Mouse (Mus musculus): ENCODE data around the gene Col26a1. TPM values are rescaled to one million over a fixed set of nuclear protein-coding genes. Genes with fewer than 3 reads are reported as not detected.

Gene Col26a1
- under 1 TPM in 1 of 2 experiments, not detected in 1; 0.34 TPM for polyA plus RNA-seq (2017; shearing (Covaris generic))

DNA sequence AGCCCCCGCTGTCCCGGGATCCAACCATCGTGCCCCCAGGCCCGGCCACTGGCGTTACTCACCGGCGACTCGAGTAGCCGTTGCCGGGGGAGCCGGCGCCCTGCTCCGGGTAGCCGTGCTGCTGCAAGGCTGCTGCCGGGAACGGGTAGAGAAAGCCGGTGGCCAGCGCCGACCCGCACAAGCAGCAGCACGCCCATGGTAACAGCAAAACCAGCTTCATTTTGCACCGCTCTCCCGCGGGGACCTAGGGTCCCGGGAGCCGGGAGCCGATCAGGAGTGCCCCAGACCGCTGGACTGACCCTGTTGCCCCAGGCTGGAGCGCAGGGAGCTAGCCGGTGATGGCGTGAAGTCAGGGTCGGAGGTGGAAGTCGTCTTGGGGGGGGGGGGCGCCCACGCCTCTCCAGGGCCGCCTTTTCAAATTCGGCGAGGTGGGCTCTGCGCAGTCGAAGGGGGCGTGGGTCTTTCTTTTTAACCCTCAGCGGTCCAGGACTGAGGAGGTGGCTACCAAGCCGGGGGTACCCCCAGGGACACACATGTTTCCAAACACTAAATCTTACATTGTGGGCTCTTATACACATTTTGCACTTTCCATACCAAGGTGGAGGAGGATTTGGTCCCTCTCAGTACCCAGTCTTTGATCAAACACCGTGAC, at the start of gene Col26a1:
Col26a1 (minus strand) TSS at position 422 of the 652 bp plus-strand sequence.

DNA sequence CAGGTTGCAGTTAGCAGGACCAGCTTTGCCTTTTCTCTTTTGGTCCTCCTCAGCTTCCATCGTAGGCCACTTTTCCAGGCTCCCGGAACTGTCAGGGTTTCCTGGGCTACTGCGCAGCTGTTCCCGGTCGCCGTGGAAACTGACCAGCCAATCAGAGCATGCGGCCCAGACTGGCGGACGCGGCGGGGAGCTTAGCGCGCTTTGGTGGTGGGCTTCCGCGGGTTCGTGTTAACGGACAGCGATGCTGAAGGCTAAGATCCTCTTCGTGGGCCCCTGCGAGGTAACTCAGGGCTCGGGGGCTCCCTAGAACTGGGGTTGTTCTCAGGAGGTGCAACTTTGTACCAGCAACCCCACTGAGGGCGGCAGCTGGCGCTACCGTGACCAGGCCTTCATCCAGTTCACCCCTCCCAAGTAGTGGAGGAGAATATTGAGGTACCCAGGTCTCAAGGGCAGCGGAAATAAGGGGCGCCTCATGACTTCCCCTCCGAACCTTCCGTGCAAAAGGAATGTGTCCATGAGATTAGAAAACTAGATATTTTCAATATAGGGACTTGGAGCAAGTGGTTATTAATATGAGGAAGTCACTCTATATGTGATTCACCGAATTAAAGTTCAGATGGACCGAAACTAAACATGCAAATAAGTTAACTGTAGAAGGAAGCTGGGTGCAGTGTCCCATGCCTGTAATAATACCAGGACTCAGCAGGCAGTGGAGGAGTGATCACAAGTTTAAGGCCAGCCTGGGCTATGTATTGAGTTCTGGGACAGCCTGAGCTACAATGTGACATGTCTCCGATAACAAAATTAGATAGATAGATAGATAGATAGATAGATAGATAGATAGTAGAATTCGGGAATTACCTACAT, 25.2 kb upstream of the Col26a1 start, which contains the start of gene Ift22:
Ift22 (plus strand) TSS at position 160 of the 867 bp plus-strand sequence.

DNA sequence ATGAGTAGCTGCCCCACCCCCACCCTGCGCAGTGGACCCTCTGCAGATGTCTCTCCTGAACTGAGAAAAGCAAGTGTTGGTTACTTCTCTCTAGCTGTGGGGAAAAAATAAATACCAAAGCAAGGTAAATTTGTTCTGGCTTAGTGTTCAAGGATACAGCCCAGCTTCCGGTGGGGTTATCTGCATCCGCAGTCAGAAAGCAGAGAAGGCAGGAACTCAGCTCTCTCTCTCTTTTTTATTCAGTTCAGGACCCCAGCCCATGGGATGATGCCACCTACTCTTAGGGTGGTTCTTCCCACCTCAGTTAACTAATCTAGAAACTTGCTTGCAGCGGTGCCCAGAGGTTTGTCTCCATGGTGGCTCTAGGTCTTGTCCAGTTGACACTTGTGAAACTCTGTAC, 190.2 kb downstream of the Col26a1 start, which contains the start of gene Myl10:
Myl10 (plus strand) TSS at position 363 of the 400 bp plus-strand sequence.

Other genes starting within 250 kb of the Col26a1 start
- 1 to 10 TPM in 1 of 2 experiments, under 1 TPM in 1; 0.58 to 1.7 TPM for gene Myl10, start 190.1 kb downstream of the Col26a1 start, polyA plus RNA-seq (2017; shearing (Covaris generic))
- gene Ift22, start 24.9 kb upstream of the Col26a1 start, polyA plus RNA-seq (2017; shearing (Covaris generic)), result 1 to 10 TPM; 5.1 to 7.7 TPM
- 100 to 1,000 TPM; 337 to 342 TPM for gene Fis1, start 70.1 kb upstream of the Col26a1 start, polyA plus RNA-seq (2017; shearing (Covaris generic))
- not detected for gene Cldn15, start 83.4 kb upstream of the Col26a1 start, polyA plus RNA-seq (2017; shearing (Covaris generic))
- gene Plod3, start 103.8 kb upstream of the Col26a1 start, polyA plus RNA-seq (2017; shearing (Covaris generic)), result 1 to 10 TPM; 6.7 to 8.4 TPM
- gene Znhit1, start 104.8 kb upstream of the Col26a1 start, polyA plus RNA-seq (2017; shearing (Covaris generic)), result 10 to 100 TPM; 48.9 to 51.5 TPM
- under 1 TPM; 0.06 to 0.22 TPM for gene Vgf, start 143.2 kb upstream of the Col26a1 start, polyA plus RNA-seq (2017; shearing (Covaris generic))
- gene Ap1s1, start 162.9 kb upstream of the Col26a1 start, polyA plus RNA-seq (2017; shearing (Covaris generic)), result 100 to 1,000 TPM in 1 of 2 experiments, 10 to 100 TPM in 1; 91.4 to 102 TPM
- not detected for gene Serpine1, start 189.1 kb upstream of the Col26a1 start, polyA plus RNA-seq (2017; shearing (Covaris generic))
- gene Trim56, start 233.0 kb upstream of the Col26a1 start, polyA plus RNA-seq (2017; shearing (Covaris generic)), result 10 to 100 TPM; 13.9 to 19.4 TPM